In the genomic region with DNA sequence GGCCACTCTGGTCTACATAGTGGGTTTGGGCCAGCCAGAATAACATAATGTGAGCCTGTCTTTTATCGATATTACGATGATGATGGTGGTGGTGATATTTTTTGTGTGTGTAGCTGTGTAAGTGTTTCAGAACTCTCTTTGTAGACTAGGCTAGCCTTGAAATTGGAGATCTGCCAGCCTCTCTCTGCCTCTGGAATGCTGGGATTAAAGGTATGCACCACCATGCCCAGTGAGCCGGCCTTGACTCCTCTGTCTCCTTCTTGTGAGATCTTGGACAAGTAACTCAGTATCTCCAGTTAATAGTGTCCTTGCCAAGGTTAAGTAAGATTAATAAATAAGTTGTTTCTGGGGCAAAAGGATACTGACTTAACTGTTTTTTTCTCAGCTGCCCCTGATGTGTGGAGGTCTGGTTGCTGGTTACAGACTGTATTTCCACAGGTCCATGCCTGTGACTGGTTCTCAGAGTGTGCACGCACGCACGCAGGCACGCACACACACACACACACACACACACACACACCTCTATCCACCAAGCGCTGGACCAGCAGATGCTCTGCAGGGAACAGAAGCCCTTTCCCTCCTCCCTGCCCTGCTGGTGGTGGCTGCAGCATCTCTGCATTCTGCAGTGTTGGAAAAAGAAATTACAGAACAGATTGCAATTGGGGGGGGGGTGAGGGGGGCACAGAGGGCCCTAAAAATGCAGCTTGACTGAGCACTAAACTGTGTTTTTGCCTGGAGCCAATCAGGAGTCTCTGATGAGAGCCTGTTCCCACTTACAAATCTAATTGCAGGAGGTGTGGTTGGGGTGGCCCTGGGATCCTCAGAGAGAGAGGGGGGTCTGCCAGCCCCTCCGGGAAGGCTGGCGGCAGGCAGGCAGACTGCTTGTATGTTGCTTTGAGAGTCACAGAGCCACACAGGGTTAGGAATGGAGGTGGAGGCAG, we compare ENCODE assay signal across 10 mouse cellular contexts. TPM values are rescaled to one million over a fixed set of nuclear protein-coding genes. Genes with fewer than 3 reads are reported as not detected.
A peak's percentile ranks its signal among the peaks of the same experiment; 100 is the strongest.
DNase-seq lines count a peak whose midpoint lies in the region; TF ChIP-seq lines count a peak whose summit lies in the region.
"Had no signal": no experiment of that assay in that cellular context is flagged by ENCODE, and none has a peak within 500 bp of the region (broad histone marks: within the 10 kb centered on the region; RNA-seq: fewer than 3 reads in every experiment).

No protein-coding gene starts in this region.

- TF ChIP-seq POLR2A in heart, adult 2 months (IDR thresholded peaks at IDR 0.05; ENCODE audit: insufficient read depth, low read depth, low read length): no peak

- peaks cover 34% of the 10 kb centered on the region for H3K4me1 ChIP-seq in heart, adult 2 months (ENCODE audit: control insufficient read depth, insufficient read depth, low read length)

- H3K4me3 ChIP-seq in heart, adult 2 months: no peak overlapping the region
- H3K4me3 ChIP-seq: liver, embryonic 13.5 days had no signal

- TF ChIP-seq CTCF in heart, adult 2 months (IDR thresholded peaks at IDR 0.05): no peak

- DNase-seq in heart, adult 2 months: no peak
- DNase-seq in heart, adult 9 months (ENCODE audit: low spot score in 2 of 2): no peak
- peak; percentile 41 to 44 for DNase-seq in right cerebral cortex, postnatal 10 days (ENCODE audit: low spot score in 2 of 2)
- no peak for DNase-seq in right cerebral cortex, postnatal 4 days
- DNase-seq in kidney, adult 18-20 months: peak; percentile 39
- DNase-seq in ovary, postnatal 36 days (ENCODE audit: low spot score): no peak
- no peak for DNase-seq in urinary bladder, postnatal 10 days (ENCODE audit: low spot score)
- DNase-seq in urinary bladder, postnatal 36 days (ENCODE audit: low spot score in 2 of 2): no peak
- DNase-seq: liver, embryonic 13.5 days had no signal

- intact Hi-C loops in heart, adult 2 months (cut with DNase I): loop anchor here (2.0 kb wide), 1 partner anchor 69 kb away; no protein-coding TSS in a partner anchor

- H3K79me2 ChIP-seq in heart, adult 2 months (replicated peaks; ENCODE audit: control insufficient read depth, insufficient read depth, low read length): no peaks in the 10 kb centered on the region

- WGBS in heart, adult 2 months: 77% methylated on average over 10 of the region's 10 CpGs

- no peaks in the 10 kb centered on the region for H3K27me3 ChIP-seq in heart, adult 2 months (ENCODE audit: control insufficient read depth, insufficient read depth, low read length)
- H3K27me3 ChIP-seq: CH12.LX had no signal

- no peaks in the 10 kb centered on the region for H3K36me3 ChIP-seq in heart, adult 2 months (ENCODE audit: control insufficient read depth, insufficient read depth, low read length)
- H3K36me3 ChIP-seq: liver, embryonic 13.5 days had no signal

- H3K9ac ChIP-seq in heart, adult 2 months (ENCODE audit: low read depth, low read length): no peak overlapping the region

- no peak for TF ChIP-seq EP300 in heart, adult 2 months (IDR thresholded peaks at IDR 0.05; ENCODE audit: insufficient read depth, low read depth, low read length)

- H3K27ac ChIP-seq in heart, adult 2 months: peak overlapping the region; percentile 84
- H3K27ac ChIP-seq: liver, embryonic 13.5 days had no signal

RNA-seq across cellular contexts. Expression of a gene that starts 24.5 kb away (rescaled TPM):
- 10 to 100 TPM; 39.2 to 39.8 TPM for total RNA-seq in heart, adult 2 months (2021)
- polyA plus RNA-seq in heart, adult 2 months (2012; rRNA removed): 17.2 and 24.1 TPM in 2 replicates

RNA-seq across cellular contexts. Expression of a gene that starts 47.0 kb away (rescaled TPM):
- 10 to 100 TPM; 36.1 to 43.4 TPM for total RNA-seq in heart, adult 2 months (2021)
- 38.3 and 57.0 TPM in 2 replicates for polyA plus RNA-seq in heart, adult 2 months (2012; rRNA removed)

RNA-seq across cellular contexts. Expression of a gene that starts 47.2 kb away (rescaled TPM):
- 1 to 10 TPM; 2.4 to 3.6 TPM for total RNA-seq in heart, adult 2 months (2021)
- 2.3 and 2.7 TPM in 2 replicates for polyA plus RNA-seq in heart, adult 2 months (2012; rRNA removed)

Comparison
In these comparisons a context has a peak if more than half of its experiments do, and no peak if none do; other contexts are left out.
1. DNase-seq: peak in right cerebral cortex, postnatal 10 days (2 of 2) and kidney, adult 18-20 months (single experiment); none in heart, adult 2 months (0 of 2), heart, adult 9 months (0 of 2), right cerebral cortex, postnatal 4 days (single experiment), ovary, postnatal 36 days (single experiment), urinary bladder, postnatal 10 days (single experiment) and urinary bladder, postnatal 36 days (0 of 2).